Mouse (Mus musculus) kidney, postnatal 14 days (tissue): ENCODE measurements around the gene Sez6l.
A peak's percentile ranks its signal among the peaks of the same experiment; 100 is the strongest.

ENCODE experiments used
- DNase-seq: peaks from one replicate; pipeline ENCODE4 v3.0.0; 2022; ENCODE audit warnings: mixed read lengths

The Sez6l gene

DNA sequence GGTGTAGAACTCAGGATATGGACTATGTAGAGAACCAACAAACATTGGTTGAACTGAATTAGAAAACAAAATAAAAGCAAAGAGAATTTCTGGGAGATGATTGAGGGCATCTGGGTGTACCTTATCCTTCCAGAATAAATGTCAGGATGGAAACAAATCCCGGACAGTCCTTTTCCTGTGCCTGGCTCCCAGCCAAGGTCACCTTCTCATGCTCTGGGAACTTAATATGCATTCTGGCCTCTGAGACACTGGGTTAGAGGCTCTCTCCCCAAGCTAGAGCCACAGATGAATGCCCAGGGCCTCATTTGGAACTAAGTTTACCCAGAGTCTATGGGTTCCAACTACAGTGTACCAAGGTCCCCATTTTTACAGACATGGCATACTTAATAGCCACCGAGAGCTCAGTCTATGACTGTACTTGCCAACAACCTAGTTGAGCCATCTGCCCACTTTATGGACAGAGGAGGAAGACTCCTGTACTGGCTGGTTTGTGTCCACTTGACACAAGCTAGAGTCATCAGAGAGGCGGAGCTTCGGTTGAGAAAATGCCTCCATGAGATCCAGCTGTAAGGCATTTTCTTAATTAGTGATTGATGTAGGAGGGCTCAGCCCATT, 7.3 kb upstream of the Sez6l start:
- DNase-seq, result no peak

DNA sequence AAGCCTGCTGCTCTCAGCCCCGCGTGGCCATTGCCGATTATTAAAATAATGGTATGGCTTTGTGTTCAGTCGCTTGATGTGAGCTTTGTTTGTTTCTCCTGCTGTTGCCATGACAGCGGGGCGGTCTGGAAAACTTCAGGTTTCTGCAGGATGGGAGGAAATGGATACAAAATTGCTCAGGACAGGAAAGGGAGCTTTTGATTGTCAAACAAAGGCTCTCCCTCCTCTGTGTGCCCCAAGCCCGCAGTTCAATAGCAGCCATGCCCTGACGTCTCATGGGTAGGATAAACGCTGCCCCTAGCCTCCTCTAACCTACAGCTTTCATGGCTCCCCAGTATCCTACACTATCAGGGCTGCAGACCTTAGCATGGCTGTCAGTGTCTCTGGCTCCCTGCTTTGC, 6.3 kb upstream of the Sez6l start:
- DNase-seq, result no peak

DNA sequence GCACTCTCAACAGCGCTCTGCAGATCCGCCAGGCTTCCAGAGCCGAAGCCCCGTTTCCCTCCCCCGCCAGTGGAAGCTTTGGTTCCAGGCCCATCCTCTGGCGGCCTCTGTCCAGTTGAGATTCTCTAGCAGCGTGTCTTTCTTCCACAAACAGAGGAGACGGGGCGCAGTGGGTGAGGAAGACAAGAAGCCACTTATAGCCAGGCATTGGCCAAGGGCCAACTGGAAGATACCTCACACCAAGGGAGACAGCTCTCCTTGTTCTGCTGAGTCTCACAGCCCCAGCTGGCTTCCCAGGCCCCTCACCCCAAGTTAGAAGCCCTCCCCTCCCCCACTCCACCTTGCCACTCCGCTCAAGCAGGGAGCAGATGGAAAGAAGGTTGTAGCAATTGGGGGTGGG, 765 bp upstream of the Sez6l start:
- DNase-seq, result no peak

DNA sequence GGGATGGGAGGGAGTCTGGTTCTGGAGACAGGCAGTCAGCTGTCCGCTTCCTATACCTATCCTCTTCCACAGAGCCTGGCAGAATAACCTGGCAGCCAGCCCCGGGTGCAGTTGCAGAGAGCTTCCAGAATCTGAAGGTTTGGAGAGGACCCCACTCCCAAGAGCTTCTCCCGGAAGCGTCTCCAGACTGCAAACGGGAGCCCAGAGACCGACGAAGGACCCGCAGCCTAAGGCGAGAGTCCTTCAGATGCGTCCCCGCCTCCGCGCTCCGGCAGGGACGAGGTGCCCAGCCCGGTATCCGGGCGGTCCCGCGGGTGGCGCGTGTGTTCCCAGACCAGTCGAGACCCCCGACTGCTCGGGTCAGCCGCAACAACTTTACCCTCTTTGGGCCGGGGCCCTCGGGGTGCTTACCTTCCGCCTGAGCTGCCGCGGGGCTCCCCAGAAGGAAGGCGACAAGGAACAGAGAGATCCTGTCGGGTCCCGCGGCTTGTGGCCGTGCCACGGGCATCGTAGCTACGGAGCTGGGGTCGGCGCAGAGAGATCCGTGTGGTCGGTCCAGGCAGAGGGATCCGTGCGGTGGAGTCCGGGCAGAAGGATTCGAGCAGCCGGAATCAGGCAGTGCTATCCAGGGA, 508 bp downstream of the Sez6l start:
- no peak for DNase-seq

DNA sequence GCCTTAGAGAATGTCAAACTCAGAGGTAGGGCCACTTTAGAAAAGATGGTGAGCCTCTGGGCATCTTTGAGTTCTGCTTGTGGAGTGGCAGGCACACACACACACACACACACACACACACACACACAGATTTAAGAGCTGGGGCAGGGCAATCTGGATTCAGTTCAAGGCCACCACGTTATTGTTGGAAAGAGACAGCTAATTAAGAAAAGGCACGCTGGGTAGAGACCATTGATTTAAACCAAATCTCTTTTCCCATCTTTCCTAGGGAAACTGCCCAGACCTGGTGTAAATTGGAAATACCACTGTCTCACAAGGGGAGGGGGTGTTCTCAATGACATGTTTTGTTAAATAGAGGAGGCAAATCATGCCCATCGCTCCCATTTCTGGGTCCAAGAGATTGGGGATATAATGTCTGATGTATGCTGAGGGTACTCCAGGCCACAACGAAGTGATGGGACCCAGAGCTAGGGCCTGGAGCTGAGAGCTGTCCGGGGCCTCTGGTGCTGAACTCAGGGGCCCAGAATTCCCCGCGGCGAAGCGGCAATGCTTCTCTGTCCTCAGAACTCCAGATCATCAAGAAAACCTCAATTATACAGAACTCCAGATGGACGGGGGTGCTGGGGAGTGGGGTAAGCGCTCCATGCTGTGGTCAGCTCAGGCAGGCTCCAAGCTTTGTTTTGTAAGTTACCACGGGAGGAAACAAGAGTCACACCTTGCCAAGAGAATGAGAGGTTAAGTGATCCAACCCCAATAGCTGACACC, 1.7 kb downstream of the Sez6l start:
- DNase-seq, result peak; percentile 14

DNA sequence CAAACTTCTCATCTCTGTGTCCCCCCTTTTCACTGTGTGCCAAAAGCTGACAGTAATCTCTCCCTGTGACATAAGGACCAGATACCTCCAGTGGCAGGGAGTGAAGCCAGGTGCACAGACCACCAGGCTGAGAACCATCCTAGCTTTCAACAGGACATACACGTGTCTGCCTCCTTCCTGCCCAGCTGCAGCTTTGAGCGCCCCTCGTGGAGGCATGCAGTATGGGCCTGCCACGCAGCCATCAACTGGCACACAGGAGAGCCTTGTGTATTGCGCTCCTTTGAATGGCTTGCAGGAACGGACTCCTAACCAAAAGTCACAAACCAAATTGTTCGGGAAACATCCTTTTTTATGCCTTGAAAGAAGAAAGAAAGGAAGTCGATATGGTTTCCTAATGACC, 3.1 kb downstream of the Sez6l start:
- peak; percentile 48 for DNase-seq

DNA sequence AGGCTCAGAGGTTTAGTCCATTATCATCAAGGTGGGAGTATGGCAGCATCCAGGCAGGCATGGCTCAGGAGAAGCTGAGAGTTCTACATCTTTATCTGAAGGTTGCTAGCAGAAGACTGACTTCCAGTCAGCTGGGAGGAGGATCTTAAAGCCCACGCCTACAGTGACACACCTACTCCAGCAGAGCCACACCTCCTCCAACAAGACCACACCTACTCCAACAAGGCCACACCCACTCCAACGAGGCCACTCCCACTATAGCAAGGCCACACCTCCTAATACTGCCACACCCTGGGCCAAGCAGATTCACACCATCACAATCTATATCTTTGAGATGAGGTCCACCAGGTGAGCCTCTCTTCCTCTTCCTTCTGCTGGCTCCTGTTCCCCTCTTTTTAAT, 4.8 kb downstream of the Sez6l start:
- no peak for DNase-seq

DNA sequence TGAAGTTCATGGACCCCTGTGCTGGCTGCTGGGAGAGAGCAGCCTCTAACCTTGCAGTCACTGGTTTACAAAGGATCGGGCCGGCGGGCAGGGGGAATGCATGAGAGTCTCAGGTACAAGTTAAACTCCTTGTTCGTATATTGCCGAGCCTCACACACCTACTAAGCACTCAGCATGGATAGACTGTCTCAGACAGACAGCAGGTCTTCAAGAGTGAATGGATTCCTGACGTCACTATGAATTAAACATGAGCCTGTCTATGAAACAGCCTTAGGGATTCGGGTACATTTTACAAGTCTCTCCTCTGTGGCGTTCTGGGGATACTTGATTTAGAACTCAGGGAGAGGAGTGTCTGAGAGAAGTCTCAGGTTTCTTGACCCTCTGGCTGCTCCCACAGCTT, 11.5 kb downstream of the Sez6l start:
- no peak for DNase-seq

DNA sequence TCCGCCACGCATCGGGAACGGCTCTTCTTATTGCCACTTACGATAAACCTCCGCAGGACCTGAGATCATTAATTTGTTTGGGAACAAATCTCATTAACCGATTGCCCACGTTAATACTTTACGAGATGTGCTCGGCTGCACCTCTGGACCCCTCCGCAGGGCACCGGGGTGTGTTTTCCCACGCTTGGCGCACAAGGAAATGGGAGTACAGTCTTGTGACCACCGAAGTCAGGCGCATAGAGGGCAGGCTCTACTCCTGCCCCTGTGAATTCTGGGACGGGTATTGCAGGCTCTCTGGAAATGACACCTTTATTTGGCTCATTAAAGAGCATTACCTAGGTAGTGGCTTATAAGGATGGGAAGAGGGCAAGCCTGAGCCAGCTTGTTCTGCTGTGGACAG, 11.9 kb downstream of the Sez6l start:
- no peak for DNase-seq

DNA sequence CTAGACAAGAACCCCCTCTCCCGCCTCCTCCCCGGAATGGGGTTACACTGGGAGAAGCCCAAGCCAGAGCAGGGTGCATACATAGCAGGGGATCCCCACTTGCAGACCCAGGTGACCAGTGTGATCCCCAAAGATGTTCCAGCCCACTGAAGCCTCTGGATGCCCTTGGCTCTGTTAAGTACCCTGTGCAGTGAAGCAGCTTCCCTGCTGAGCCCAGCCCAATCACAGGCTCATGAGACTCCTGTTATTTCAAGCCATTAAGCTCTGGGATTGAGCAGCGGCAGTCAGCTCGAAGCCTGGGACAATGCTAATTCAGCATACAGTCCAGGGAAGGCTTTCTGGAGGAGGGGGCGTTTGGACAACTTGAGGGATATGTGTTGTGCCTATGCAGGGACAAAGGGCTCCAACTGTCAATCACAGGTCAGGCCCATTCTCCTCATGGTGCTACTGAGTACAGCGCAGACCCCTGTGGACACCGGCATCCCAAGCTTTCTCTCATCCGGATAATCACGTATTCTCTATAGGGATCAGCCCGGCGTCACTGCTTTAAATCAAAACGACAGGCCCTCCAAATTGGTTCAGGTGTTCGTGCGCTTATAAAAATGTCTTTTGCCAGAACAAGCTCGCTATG, 16.0 kb downstream of the Sez6l start:
- DNase-seq, result no peak

DNA sequence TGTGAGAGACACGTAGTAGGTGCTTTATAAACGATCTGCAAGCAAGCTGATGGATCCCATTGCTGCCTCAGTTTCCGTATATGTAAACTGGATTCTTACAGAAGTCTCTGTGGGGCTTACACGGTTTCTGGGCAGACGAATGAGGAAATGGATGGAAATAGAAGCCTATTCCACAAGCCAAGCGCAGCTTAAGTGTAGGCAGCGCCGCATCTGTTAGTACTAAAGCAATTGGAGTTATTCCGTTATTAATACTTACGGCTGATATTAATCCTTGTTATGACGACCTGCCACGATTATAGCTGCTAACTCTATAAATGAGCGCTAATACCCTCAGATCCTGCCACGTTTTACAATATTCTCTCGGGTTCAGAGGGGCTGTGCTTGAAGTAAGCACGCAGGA, 16.8 kb downstream of the Sez6l start:
- no peak for DNase-seq

DNA sequence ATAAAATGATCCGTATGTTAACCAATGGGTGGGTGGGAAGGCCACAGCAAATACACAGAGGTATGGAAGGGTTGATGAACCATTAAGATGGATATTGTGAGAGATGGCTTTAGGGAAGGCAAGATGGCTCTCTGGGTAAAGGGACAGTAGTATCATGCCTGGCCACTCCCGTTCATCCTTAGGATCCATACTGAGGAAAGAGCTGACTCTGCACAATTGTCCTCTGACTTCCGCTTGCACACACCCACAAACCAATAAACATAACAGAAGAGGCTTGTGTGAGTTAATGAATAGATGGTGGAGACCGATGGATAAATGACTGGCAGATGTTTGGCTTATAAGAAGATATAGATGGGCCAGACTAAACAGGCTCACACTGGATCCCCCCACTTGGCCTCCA, 19.6 kb downstream of the Sez6l start:
- DNase-seq, result no peak

DNA sequence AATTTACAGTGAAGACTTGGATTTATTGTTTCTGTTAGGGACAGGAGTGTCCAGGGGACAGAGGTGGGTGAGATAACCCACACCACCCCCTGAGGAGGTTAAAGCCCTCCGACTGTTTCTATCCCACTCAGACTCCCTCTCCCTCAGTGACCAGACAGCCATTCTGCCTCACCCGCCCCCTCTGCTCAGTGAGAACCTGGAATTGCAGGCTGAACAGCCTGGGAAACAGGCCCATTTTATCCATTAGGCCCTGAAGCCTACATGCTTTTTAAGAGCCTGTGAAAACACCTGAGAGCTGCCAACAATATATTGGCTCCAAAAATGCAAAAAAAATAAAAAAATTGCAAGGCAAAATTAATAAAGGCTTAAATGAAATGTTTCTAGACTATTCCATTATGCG, 20.3 kb downstream of the Sez6l start:
- no peak for DNase-seq

DNA sequence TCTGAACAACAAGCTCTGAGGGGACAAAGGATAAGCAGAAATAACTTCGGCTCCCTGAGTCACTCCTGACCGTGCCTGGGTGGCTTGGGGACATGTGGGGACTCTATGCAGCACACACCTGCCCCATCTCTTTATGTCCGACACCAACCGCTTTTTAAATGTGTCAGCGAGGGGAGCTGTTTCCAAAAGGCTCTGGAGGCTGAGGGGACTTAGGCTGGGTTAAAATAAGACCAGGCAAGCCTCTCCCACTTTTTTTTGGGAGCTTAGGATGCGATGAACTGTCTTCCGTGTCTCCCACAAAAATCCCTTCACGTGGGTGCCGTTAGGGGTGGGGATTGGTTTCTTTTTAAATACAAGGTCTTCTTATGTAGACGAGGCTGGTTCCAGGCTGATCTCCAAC, 22.5 kb downstream of the Sez6l start:
- DNase-seq, result no peak

DNA sequence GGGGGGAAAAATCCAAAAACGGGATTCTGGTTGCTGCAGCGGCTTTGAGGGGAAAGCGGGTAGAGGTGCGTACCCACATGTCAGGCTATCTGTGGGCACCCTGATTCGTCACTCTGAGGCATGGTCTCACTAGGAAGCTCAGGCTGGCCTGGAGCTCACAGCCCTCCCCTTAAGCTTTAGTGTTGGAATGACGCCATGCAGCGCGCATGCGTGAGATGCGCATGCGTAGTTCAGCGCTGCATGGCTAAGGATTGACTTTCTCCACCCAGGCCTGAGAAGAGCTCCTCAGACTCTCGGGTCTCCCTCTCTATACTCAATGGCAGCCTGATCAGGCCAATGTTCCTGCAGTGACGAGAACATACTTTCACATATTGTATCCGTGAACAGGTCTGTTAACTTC, 24.2 kb downstream of the Sez6l start:
- DNase-seq, result no peak

DNA sequence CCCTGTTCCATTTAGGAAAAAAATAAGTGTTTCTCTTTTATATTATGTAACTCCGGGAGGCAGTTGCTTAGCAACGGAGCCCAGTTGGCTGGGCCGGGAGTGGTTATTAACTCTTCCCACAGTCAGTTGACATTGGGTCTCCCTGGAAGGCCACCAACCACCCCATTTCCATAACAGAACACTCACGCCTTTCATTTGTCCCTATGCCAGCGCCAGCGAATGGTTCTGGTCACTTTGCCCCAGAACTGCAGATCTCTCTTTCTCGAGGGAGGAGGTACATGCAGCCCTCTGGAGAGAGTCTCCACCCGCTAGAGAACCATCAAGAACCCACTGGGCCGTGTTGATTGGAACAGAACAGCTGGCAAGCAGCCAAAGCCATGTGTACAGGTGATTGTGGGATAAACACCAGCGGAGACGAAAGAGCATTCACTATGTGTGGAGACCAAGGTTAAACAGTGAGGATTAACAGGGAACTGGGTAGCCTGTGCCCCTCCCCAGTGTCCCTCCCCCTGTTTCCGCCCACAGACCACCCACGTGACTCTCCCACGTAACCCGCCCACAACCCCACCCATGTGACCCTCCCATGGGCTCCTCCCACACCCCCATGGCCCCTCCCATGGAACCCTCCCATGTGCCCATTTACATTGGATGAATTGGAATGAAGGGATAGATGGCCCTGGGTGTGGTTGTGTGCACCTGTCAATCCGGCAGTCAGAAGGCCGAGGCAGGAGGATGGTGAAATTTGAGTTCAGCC, 24.8 kb downstream of the Sez6l start:
- peak; percentile 8 for DNase-seq

DNA sequence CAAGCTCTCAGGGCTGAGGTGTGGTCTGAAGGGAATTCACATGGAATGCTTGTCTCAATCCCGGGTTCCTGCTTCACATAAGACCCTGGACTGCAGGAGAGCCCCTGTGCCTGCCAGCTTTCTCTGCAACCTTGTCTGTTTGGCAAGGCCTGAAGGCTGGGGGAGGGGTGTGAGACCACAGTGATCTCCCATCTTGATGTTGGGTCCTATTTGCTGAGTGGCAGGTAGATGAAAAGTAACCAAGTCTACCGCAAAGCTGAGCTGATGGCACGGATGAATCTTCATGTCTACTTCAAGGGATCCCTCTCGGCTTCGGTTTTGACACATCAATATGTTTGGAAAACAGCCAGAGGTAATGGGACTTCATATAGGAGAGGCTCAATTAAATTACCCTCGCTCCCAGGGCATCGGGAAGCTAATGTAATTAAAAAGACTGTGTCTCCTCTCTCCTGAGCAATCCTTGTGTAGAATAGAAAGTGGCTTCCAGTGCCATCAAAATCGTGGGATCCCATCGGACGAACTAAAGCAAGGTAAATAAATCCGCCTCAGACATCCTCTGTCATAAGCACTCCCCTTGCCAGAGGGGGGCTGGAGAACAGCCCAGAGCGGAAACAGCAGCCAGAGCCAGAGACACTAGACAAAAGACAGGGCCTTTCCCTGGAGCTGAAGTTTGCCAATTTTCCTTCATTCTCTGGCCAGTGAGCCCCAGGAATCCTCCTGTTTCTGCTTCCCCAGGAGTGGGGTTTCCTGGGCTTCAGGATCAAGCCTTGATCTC, 28.0 kb downstream of the Sez6l start:
- peak; percentile 55 for DNase-seq

DNA sequence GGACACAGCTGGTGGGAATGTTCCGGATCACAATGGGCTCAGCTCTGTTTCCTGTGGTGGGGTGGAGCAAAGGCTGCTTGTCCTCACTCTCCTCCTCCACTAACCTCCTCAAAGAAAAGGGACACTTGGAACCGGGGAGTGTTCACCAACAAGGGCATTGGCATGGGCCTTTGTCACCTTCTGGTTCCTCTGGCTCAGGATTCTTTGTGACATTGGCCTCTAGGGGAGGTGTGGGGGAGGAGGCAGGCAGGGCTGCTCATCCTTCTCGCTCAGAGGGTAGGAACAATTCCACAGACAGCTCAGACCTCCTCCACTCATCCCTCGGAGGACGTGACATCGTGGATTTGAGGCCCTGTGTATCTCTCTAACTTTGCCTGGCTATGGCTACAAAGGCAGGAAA, 30.2 kb downstream of the Sez6l start:
- no peak for DNase-seq

DNA sequence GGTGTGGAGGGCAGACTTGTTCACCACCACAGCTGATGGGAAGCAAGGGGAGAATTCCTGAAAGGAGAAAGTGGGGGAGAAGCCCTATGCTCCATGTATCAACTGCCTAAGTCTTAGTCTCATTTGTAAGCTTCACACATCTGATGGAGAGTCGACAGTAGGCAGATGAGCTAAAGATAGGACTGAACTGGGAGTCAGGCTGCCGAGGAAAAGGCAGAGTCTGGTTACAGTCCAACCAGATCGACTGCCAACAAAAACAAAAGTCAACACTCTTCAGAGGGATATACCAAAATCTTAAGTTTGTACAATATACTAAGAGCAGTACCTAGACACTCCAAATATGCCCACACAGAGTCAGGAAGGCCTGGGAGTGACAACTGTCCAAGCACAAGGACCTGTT, 38.7 kb downstream of the Sez6l start:
- no peak for DNase-seq

DNA sequence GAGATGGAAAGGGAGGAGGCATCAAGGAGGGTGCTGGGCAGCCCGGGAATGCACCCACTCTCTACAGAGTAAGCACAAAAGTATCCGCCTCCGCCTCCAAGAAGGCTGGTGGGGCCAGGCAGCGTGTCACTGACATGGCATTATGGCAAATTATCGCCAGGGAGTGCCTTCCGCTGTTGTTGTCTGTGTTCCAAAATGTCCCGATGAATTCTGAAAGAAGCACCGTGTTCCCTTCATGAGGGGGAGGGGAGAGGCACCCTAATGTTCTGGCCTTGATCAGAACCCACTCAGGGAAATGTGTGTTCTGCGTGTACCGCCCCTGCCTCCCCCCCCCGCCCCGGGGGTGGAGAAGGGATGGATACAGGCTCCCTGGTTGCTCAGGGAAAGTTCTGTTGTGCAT, 41.1 kb downstream of the Sez6l start:
- no peak for DNase-seq

DNA sequence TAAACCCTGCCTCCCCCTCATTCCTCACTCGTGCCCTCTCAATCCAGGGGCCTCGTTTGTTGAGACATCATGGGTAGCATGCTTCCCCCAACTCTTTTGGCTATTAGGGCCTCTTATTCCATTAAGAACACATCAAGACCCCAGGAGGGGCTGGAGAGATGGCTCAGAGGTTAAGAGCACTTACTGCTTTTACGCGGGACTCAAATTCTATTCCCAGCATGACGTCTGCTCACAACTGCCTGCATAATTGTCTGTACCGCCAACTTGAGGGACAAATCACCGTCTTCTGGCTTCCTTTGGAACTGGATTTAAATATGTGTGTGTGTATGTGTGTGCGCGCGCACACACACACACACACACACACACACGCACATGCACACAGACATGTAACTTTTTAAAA, 42.8 kb downstream of the Sez6l start:
- no peak for DNase-seq

DNA sequence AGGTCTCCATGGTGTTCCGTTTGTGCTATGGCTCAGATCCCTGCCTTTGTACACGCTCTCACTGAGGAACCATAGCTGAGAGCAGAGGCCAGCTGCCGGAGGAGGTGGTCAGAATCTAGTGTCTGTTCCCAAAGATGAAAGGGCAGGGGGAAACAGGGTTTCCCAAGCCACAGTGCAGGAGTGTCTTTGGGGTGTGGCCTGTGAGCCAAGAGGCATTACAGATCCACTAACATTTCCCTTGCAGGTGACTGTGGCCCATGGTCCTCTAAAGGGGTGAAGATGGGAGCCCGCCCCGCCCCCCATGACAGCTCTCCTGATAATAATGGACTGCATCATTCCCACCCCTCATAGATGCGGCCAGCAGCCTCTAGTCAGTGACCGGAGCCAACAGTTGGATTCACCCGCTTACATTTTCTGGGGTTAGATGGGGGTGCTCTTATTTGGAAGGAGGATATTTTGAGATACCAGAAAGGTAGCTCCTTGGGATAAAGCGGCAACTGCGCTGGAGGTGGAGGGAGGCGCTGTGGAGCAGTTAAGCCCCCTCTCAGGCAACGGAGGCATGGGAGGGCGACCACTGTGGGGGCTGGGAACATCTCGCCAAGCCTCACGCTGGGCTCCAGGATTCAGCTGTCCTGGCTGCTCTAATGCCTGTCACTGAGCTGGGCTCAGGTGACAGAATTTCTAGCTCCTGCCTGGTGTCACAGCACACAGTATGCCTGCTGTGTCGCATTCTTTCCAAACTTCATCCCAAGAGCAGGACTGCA, 43.5 kb downstream of the Sez6l start:
- no peak for DNase-seq
